1 mouse cellular context compared by ENCODE assay signal in the genomic region with DNA sequence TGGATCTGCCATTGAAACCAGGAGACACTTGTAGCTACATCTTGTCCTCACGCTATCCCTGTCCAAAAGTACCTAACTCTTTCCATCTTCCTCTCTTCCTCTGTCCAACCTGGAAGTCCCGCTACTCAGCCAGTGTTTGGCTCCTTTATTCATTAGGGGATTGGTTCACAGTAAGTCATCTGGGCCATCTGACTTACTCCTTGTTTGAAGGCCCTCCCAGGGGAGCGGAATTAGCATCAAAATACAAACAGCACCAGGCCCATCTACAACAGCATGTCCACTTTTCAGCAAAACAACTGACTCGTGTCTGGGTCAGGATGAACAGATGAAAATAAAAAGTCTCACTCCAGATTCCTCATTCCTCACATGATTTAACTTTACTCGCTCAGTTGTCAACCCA.
TF ChIP-seq lines count a peak whose summit lies in the region.

No protein-coding gene starts in this region.

TF ChIP-seq in CH12.LX, 34 proteins besides CTCF, POLR2A, EP300 and RAD21 (continued from another document):
- TF ChIP-seq E2F4 (IDR thresholded peaks at IDR 0.05; ENCODE audit: insufficient replicate concordance, low read depth, low read length): no peak
- TF ChIP-seq ELF1 (IDR thresholded peaks at IDR 0.05; ENCODE audit: low read depth, low read length): no peak
- TF ChIP-seq MEF2A (IDR thresholded peaks at IDR 0.05; ENCODE audit: borderline replicate concordance, low read depth, low read length): no peak
- TF ChIP-seq USF2 (conservative IDR thresholded peaks at IDR 0.05; ENCODE audit: low read depth, low read length): no peak
